Mouse (Mus musculus) bone marrow, adult 2 months (tissue): ENCODE results near the gene Uts2.

Experiments
- CTCF ChIP-seq: fragments of 200-500 bp; IDR thresholded peaks from 2 replicates; pipeline ENCODE4 v1.5.1; 2011; ENCODE audit warnings: low read length, control low read depth; ENCODE audit not compliant: control insufficient read depth, insufficient read depth
- POLR2A ChIP-seq: fragments of 200-500 bp; IDR thresholded peaks from 2 replicates; pipeline ENCODE4 v1.6.1; 2011; ENCODE audit warnings: low read depth, mild to moderate bottlenecking, control low read depth, low read length, borderline replicate concordance; ENCODE audit not compliant: control insufficient read depth

DNA sequence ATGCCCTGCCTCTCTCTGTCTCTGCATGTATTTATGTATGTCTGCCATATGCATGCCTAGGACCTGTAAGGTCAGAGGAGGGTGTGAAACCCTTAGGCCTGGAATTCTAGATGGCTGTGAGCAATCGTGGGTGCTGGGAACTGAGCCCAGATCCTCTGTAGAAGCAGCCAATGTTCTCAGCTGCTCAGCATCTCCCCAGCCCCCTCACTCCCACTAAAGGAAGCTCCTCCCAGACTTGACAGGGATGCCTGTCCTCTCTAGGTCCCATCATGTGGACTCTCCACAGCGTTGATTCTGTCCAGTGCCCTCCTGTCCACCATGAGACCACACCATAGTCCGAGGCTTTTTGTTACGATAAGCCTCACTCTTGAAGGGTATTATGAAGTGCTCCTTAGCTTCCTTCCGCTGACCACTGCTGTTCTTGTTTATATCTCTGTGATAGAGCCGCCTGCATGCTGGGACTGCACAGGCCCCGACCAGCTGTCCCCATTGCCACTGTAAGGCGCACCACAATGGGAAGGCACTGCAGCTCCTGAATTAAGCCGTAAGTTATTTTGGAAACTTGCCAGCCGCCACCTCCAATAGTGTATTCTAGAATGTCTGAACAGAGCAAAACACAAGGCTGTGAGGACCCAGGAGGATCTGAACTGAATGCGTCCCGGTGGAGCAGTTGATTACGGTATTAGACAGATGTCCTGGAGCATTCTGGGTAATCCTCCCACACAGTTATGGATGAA, 40.4 kb upstream of the Uts2 start:
- no peak for TF ChIP-seq POLR2A
- TF ChIP-seq CTCF, result no peak
